Mouse (Mus musculus): ENCODE results near the gene Hbb-bh2.
"Not testable (repeated sequence)": the region's sequence is repeated elsewhere in the genome, so short reads cannot be mapped to it uniquely, and the experiment has no call there.

Hbb-bh2 gene

DNA sequence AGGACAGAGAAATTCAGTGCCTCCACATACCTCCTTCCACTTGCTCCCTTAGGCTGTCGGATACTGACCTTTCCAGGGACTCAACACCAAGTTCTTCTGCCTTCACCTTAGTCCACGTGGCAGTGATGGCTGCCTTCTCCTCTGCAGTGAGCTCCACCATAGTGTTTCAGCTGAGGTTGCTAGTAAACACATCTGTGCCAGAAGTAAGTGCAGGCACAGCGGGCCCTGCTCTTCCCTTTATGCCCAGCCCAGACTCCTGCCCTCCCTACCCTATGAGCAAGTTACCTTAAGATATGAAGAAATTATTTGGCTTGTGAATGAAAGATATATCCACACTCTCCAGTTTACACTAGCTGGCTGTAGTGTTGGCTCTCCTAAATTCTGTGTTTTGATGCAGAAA, at the start of gene Hbb-bh2:
TSS of gene Hbb-bh2 (minus strand) at position 253 of the 400 bp plus-strand sequence.
- no peak for DNase-seq (ENCODE audit: low spot score in 2 of 2)

DNA sequence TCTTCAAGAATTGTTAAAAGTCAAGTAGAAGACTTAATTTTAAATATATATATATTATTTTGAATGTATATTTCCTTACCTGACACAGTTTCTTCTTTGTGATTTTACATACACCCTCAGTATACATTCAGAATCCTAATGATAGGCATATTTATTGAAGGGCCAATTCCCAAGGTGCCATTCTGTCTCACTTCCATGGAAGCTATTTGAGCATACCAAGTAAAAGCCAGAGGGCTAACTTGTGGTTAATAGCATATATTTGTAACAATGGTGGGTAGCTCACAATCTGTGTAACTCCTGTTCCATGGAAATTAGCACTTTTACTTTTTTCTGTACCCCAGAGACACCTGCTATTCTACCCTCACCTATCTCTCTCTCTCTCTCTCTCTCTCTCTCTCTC, 45.8 kb upstream of the Hbb-bh2 start, which contains the start of gene Olfr66:
TSS of gene Olfr66 (minus strand) at position 101 of the 400 bp plus-strand sequence.
- no peak for DNase-seq (ENCODE audit: low spot score in 2 of 2)

DNA sequence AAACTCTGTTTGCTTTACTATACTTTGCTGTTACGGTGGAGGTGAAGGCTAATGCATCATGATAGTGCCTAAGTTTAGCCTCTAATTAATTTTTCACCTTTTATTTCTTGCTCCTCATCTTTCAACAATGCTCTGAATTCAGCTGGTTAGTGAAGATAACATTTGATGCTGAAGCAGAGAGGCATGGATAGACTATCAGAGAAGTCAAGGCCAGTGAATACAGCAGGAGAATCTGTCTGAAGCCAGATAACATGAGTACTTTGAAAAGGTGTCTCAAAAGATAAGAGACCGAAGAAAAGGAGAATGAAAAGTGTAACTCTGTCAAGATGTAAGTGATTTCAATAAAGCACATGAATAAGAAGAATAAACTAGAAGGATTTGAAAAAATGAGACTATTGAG, 36.8 kb upstream of the Hbb-bh2 start:
- no peak for DNase-seq (ENCODE audit: low spot score in 2 of 2)

DNA sequence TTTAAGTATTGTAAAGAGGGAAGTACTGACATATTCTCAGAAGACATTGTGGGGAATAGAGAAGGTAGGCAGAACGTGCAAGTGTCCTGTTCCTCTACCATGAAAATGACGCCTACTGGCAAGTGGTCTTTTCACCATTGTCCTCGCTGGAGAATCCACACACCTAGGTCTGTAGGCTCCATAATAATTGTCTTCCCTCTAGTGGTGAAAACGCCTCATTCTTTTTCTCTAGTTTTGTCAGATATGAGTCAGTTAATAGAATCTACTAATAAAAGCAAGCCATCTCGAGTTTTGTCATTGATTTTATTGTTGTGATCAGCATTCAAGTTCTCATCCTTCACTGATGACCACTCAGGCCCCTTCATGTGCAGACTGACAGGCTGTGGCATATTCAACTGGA, 34.1 kb upstream of the Hbb-bh2 start:
- DNase-seq (ENCODE audit: low spot score in 2 of 2), result no peak

DNA sequence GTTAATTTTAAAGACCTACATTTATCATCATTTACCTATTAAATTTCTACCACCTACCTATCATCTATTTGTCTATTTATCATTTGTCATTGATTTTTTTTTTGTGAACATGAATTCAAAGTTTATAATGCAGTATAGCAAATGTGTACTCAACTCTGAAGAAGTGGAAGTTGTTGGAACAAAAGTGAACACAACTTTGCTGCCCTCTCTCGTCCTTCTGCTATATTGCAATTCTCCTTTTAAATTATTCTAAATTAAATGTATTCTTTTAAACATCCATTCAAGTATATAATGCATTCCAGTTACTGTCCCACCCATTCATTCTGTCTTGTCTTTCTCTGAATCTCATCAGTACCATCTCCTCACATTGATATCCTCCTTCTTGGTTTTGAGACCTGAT, 32.7 kb upstream of the Hbb-bh2 start:
- peak; percentile 1 to 7 for DNase-seq (ENCODE audit: low spot score in 2 of 2)

DNA sequence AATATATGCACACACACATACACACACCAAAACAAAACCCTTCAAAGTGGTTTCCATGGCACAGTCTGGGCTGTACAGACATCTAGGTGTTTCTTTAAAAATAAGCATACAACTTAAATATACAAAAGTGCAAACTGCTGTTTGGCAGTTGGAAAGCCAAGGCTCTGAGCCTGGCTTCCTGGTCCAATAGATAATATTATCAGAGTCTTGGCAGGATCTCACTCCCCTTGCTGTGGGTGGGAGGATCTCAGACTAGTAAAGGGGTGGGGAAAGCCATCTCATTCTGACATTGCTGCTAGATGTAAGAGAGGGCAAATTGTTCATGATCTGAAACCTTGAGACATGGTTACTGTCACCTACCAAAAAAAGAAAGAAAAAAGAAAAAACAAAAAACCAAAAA, 30.3 kb upstream of the Hbb-bh2 start:
- DNase-seq (ENCODE audit: low spot score in 2 of 2), result no peak

DNA sequence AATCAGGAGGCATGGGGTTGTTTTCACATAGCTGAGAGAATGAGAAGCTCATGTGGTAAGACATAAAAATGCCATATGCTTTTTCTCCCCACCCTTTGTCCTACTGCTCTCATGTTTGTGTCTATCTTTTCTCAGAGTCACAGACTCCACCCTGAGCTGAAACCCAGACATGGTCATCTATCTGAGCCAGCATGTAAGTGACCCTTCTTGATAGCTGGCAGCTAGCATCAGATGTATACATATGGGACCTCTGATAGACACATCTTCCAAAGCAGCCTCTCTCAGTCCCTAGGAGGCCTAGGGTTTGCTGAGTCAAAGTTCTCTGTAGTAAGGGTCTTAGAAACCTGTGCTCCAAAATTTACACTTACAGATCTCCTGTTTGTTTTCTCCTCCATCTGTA, 25.4 kb upstream of the Hbb-bh2 start:
- no peak for DNase-seq (ENCODE audit: low spot score in 2 of 2)

DNA sequence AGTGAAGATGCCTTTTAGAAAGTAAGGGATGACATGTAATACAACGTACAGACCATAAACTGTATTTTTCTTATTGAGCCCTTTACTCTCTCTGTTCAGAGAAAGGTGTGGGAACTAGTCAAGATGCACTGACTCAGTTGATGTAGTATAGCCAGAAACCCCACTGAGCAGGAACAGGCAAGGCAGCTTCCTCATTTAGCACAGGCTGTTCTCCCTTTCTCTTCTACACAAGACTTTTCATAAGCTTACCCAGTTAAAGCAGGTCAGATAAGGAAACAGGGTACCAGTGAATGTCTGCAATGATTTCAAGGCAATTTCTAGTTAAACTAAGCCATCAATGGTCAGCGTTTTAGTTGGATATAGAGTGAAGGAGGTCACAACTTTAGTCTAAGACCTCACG, 21.2 kb upstream of the Hbb-bh2 start:
- DNase-seq (ENCODE audit: low spot score in 2 of 2), result no peak

DNA sequence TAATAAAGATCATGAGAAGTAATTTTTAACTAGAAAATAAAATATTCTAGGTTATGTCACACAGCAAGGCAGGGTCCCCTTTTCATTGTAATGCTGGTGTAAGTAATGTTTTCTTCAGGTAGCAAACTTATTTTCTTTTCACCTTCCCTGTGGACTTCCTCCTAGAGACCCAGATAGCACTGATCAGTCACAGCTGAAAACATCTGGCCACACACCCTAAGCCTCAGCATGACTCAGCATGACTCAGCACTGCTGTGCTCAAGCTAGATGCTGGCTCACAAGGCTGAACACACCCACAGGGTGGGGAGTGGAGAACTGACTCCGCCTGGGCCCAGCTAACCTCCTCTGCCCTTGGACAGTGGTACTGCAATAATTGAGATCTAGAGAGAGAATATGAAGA, 20.5 kb upstream of the Hbb-bh2 start:
- DNase-seq (ENCODE audit: low spot score in 2 of 2), result peak in 1 of 2 experiments; percentile 3

DNA sequence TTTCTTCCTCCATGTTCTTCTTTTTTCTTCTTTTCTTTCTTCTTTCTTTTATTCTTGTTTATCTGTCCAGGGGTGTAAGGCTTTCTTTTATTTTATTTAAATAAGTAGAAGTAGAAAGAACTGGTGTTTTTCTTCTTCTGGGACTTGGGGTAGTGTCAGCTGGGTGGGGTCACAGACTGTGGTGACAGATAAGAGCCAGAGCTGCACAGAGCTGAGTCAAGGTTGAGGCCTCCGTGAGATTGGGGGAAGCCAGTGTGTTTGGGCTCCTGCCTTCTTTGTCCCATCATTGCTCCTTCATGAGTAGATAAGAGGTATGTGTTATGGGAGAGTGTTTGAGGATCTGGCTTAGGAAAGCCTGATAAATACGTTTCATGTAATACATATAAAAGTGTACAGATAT, 18.8 kb upstream of the Hbb-bh2 start:
- DNase-seq (ENCODE audit: low spot score in 2 of 2), result no peak

DNA sequence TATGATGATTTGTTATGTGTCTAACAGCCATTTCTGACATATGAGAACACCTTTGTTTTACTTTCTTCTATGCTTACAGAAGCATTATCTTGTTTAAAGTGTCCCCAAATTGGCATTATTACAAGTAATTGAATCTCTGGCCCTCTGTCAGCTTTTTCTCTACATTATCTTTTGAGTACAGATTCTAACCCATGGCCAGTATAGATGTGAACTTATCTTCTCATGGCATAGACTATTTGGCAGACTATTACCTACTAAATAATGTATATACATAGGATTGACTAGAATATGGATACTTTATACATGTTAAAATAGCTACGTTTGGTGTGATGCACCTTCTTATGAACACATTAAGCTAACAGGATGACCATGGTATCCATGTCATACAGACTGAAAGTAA, 14.3 kb upstream of the Hbb-bh2 start:
- DNase-seq (ENCODE audit: low spot score in 2 of 2), result no peak

DNA sequence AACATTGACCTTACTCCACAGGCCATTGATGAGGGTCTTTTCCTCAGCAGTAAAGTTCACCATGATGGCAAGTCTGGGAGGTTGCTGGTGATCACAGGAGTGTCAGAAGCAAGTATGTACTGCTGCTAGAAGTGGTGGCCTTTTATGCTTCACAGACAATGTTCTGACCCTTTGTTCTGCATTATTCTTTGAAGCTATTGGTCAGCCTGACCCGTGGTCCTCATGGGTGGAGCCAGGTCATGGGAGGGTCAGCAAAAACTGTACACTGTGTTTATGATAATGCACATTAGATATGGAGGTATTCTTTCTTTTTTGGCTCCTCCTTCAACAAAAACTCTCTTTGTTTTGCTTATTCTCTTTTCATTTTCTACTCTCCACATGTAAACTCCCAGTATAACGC, 12.8 kb upstream of the Hbb-bh2 start, which contains the start of gene Hbb-y:
TSS of gene Hbb-y (minus strand) at position 127 of the 400 bp plus-strand sequence.
- DNase-seq (ENCODE audit: low spot score in 2 of 2), result no peak

DNA sequence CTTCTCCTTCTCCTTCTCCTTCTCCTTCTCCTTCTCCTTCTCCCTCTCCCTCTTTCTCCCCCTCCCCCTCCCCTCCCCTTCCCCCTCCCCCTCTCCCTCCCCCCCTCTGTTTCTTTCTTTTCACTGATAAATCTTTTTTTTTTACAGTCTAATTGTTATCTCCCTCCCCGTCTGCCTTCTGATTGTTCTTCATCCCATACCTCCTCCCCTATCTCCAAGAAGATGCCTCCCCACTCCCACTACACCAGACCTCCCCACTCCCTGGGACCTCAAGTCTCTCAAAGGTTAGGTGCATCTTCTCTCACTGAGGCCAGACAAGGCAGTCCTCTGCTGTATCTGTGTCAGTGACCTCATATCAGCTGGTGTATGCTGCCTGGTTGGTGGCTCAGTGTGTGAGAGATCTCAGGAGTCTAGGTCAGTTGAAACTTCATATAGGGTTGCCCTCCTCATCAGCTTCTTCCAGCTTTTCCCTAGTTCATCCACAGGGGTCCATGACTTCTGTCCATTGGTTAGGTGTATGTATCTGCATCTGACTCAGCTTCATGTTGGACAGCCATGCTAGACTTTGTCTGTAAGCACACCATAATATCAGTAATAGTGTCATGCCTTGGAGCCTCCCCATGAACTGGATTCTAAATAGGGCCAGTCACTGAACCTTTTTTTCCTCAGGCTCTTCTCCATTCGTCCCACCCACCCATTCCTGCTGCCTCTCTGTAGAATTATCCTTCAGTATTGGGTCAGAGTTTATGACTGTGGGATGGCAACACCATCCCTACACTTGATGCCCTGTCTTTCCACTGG, 4.4 kb upstream of the Hbb-bh2 start:
- no peak for DNase-seq (ENCODE audit: low spot score in 2 of 2)

DNA sequence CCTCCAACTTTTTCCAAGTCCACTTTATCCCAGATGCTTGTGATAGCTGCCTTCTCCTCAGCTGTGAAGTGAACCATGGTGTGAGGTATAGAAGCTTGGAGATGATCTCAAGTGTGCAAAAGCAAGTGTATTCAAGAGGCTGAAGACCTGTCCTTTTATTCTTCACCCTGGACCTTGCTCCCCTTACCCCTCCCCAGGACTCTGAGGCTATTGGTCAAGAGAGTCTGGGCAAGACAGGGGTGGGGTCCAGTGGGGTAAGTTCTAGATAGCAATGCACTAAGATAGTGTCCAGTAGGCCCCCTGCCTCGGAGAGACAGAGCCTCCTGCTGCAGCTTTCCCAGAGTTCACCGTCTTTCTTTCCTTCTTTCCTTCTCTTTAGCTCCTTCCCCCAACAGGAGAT, 2.7 kb upstream of the Hbb-bh2 start, which contains the start of gene Hbb-bh1:
TSS of gene Hbb-bh1 (minus strand) at position 131 of the 400 bp plus-strand sequence.
- DNase-seq (ENCODE audit: low spot score in 2 of 2), result no peak

DNA sequence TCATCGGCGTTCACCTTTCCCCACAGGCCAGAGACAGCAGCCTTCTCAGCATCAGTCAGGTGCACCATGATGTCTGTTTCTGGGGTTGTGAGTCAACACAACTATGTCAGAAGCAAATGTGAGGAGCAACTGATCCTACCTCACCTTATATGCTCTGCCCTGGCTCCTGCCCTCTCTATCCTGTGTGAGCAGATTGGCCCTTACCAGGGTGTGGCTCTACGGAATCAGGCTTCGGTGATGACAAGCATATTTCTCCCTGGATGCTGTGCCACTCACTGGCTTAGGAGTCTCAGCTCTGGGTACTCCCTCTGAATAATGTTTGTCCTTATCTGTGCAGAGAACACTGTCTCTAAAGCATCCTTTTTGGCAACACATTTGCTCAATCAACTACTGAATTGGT, 12.5 kb downstream of the Hbb-bh2 start, which contains the start of gene Hbb-bs:
TSS of gene Hbb-bs (minus strand) at position 289 of the 400 bp plus-strand sequence.
- no peak for DNase-seq (ENCODE audit: low spot score in 2 of 2)

DNA sequence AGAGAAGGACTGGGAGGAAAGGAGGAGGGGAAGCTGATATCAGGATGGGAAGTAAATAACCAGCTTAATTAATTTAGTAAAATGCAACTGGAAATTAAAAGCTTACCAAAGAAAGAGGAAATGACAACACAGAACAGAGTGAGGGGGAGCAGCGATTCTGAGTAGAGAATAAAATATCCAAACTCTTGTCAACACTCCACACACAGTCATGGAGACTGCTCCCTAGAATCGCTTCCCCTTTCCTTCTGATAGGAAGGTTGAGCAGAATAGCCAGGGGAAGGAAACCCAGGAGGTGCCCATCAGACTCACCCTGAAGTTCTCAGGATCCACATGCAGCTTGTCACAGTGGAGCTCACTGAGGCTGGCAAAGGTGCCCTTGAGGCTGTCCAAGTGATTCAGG, 13.2 kb downstream of the Hbb-bh2 start:
- not testable (repeated sequence) for DNase-seq (ENCODE audit: low spot score in 2 of 2)

DNA sequence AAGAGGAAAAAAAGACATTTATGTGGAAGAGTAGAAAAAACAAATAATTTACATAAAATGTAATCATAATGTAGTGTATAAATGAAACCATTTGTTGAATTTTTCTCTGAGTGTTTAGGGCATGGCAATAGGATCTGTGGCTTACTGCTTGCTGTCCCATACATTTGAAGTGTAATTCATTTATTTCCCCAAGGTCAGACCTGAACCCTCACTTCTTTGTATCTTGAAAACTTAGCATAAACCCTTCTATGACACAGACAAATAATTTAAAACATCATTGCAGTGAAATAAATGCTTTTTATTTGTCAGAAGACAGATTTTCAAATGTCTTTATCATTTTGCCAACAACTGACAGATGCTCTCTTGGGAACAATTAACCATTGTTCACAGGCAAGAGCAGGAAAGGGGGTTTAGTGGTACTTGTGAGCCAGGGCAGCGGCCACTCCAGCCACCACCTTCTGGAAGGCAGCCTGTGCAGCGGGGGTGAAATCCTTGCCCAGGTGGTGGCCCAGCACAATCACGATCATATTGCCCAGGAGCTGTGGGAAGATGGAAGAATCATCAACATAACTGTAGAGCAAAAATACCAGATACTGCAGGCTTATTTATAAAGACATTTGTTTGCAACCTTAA, 13.9 kb downstream of the Hbb-bh2 start:
- no peak for DNase-seq (ENCODE audit: low spot score in 2 of 2)

DNA sequence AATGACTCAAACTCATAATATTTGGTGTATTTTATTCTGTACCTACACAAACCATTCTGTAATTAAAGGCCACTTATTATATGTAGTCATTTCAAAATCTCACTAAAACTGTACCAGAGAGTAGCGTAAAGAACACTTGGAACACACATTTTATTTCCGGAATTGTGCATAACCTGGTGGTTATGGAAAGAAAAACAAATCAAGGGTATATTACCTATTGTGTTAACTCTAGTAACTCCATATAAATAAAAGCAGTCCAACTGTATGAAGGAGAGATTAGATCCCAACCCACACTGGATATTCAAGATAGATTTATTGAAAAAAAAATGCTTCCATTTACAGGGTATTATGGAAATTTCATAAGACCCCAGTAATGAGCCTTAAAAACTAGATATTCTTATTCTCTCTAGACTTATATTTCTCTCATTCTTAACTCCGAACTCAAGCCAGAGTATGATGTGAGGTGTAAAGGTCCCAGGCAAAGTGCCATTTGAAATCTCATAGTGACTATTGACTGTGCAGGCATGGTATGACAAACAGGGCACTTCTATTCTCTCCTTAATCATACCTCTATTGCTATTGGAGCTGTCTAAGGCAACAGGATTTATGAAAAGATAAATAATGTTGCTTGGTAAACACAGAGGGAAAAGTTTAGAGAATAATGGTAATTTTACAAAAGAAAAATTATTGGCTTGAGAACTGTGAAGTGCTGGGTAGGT, 14.6 kb downstream of the Hbb-bh2 start:
- DNase-seq (ENCODE audit: low spot score in 2 of 2), result no peak

DNA sequence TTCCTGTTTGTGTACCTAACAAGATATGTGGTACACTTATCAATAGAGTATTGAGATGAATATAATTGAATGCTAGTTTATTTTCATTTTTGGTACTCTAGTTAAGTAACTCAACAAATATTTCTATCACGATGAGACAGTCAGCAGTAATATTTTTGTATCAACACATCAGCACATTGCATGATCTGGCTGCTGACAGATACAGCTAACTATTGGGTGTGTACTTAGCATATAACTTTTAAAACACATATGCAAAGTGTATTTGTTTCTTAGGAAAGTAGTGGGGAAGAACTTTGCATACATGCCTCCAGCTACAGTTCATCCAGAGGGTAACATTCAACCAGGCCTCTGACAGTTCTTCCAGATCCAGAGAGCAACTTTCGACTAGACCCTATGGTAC, 15.7 kb downstream of the Hbb-bh2 start:
- DNase-seq (ENCODE audit: low spot score in 2 of 2), result no peak

DNA sequence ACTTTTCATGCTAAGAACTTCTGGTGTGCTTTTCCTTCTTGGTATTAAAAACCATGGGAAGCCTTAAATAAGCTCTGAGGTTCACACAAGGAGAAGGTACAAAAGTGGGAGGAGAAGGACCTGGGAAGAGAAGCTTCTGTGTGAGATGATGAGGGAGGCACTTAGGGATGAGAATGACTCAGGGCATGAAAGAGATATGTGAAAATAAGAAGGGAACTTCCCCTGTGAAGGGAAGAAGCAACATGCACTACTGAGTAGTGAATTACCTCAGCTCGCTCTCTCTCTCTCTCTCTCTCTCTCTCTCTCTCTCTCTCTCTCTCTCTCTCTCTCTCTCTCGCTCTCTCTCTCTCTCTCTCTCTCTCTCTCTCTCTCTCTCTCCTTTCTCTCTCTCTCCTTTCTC, 25.2 kb downstream of the Hbb-bh2 start:
- not testable (repeated sequence) for DNase-seq (ENCODE audit: low spot score in 2 of 2)

DNA sequence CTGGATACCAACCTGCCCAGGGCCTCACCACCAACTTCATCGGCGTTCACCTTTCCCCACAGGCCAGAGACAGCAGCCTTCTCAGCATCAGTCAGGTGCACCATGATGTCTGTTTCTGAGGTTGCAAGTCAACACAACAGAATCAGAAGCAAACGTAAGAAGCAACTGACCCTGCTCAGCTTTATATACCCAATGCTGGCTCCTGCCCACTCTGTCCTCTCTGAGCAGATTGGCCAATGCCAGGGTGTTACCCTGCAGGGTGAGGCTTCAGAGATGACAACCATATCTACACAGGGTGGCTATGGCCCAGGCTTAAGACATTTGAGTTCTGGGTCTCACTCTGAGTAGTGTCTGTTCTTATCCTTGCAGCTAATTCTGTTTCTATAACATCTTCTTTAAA, 26.6 kb downstream of the Hbb-bh2 start, which contains the start of gene Hbb-bt:
TSS of gene Hbb-bt (minus strand) at position 231 of the 400 bp plus-strand sequence.
- no peak for DNase-seq (ENCODE audit: low spot score in 2 of 2)

DNA sequence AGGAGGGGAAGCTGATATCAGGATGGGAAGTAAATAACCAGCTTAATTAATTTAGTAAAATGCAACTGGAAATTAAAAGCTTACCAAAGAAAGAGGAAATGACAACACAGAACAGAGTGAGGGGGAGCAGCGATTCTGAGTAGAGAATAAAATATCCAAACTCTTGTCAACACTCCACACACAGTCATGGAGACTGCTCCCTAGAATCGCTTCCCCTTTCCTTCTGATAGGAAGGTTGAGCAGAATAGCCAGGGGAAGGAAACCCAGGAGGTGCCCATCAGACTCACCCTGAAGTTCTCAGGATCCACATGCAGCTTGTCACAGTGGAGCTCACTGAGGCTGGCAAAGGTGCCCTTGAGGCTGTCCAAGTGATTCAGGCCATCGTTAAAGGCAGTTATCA, 27.2 kb downstream of the Hbb-bh2 start:
- DNase-seq (ENCODE audit: low spot score in 2 of 2), result not testable (repeated sequence)

Data from right cerebral cortex, adult 2 months (tissue).